Mouse (Mus musculus) small intestine, adult 2 months (tissue): ENCODE results near the gene Foxp1.

Experiments
- CTCF ChIP-seq: fragments of 200-500 bp; IDR thresholded peaks from 2 replicates; pipeline ENCODE4 v1.5.1; 2012; ENCODE audit warnings: low read depth, mild to moderate bottlenecking, control low read depth, inconsistent platforms, low read length, moderate library complexity, mixed read lengths; ENCODE audit not compliant: insufficient replicate concordance, insufficient read length; ENCODE audit errors: extremely low read depth
- POLR2A ChIP-seq: fragments of 200-500 bp; IDR thresholded peaks from 2 replicates; pipeline ENCODE4 v1.6.1; 2012; ENCODE audit warnings: low read depth, mild to moderate bottlenecking, control low read depth, inconsistent platforms, low read length, moderate library complexity

- TF ChIP-seq POLR2A, result no peak
- TF ChIP-seq CTCF, result no peak
These were observed 576.8 kb downstream of the Foxp1 start for GRCm38 (mm10) chr6:98945496-98946412.
